Mouse (Mus musculus) adrenal gland, adult 18-20 months (tissue): Measurements from ENCODE around the gene Fas. TPM values are rescaled to one million over a fixed set of nuclear protein-coding genes. Genes with fewer than 3 reads are reported as not detected.

Experiments
- DNase-seq, 2 experiments: peaks; one replicate each; pipeline ENCODE4 v3.0.0; 2021 to 2022; ENCODE audit warnings: low spot score in 2 of 2
- long read RNA-seq, 2 experiments: library from polyadenylated mRNA; stranded (forward); transcript quantifications; one replicate each; pipeline ENCODE4 v2.0.0; 2021
- total RNA-seq, 2 experiments: library from RNA; stranded (reverse); gene quantifications; 1 replicate in 1 of 2; 2 replicates in 1 of 2; pipeline ENCODE4 v1.2.3; 2021

Gene Fas
- total RNA-seq = 10 to 100 TPM in 1 of 2 experiments, 1 to 10 TPM in 1; 8.5 to 10.7 TPM
- long read RNA-seq, experiment 1, partial matches to known transcripts = 1 of 7 reads
- long read RNA-seq, experiment 1, other reads (novel, unspliced or antisense) = 5 of 7 reads
- long read RNA-seq, experiment 2, transcript Fas-201 (9 exons, 1,481 nt) = major isoform, 5 of 5 reads
- long read RNA-seq, experiment 2, partial matches to known transcripts = 0 of 5 reads
- long read RNA-seq, experiment 2, other reads (novel, unspliced or antisense) = 0 of 5 reads

- peak; percentile 65 to 71 for DNase-seq
These were observed at the start of gene Fas for GRCm38 (mm10) chr19:34289948-34290789. Gene Fas, plus strand, starts transcription at chr19:34290666.

- no peak for DNase-seq
These were observed 49.1 kb upstream of the Fas start for GRCm38 (mm10) chr19:34241247-34241915.

- DNase-seq = no peak
These were observed 47.5 kb upstream of the Fas start for GRCm38 (mm10) chr19:34242925-34243324.

GRCm38 (mm10) chr19:34244056-34244455 lies 46.4 kb upstream of the Fas start:
- peak; percentile 33 to 46 for DNase-seq

GRCm38 (mm10) chr19:34248558-34248957 lies 41.9 kb upstream of the Fas start:
- no peak for DNase-seq

- no peak for DNase-seq
These were observed 39.8 kb upstream of the Fas start for GRCm38 (mm10) chr19:34250621-34251020.

GRCm38 (mm10) chr19:34251900-34252299 lies 38.6 kb upstream of the Fas start:
- DNase-seq = no peak

GRCm38 (mm10) chr19:34252450-34252849 lies 38.0 kb upstream of the Fas start:
- DNase-seq = no peak

- no peak for DNase-seq
These were observed 36.2 kb upstream of the Fas start for GRCm38 (mm10) chr19:34254101-34254879.

- no peak for DNase-seq
These were observed 35.4 kb upstream of the Fas start, which contains the start of gene Acta2 for GRCm38 (mm10) chr19:34254880-34255681. Gene Acta2, minus strand, starts transcription at chr19:34255590.

GRCm38 (mm10) chr19:34256149-34256548 lies 34.3 kb upstream of the Fas start:
- no peak for DNase-seq

- no peak for DNase-seq
These were observed 33.5 kb upstream of the Fas start for GRCm38 (mm10) chr19:34256936-34257335.

GRCm38 (mm10) chr19:34262273-34262974 lies 28.0 kb upstream of the Fas start:
- no peak for DNase-seq

- DNase-seq = no peak
These were observed 24.8 kb upstream of the Fas start for GRCm38 (mm10) chr19:34265604-34266193.

GRCm38 (mm10) chr19:34268991-34269390 lies 21.5 kb upstream of the Fas start:
- DNase-seq = no peak

- DNase-seq = no peak
These were observed 20.2 kb upstream of the Fas start for GRCm38 (mm10) chr19:34270106-34270726.

GRCm38 (mm10) chr19:34270824-34271464 lies 19.5 kb upstream of the Fas start:
- DNase-seq = no peak

GRCm38 (mm10) chr19:34273073-34273472 lies 17.4 kb upstream of the Fas start:
- DNase-seq = no peak
